13 mouse cellular contexts compared by ENCODE assay signal in genomic region chr16:93019800-93020555, GRCm38 (mm10).
"Had no signal": no experiment of that assay in that cellular context is flagged by ENCODE, and none has a peak within 500 bp of the region (broad histone marks: within the 10 kb centered on the region; RNA-seq: fewer than 3 reads in every experiment).

No protein-coding gene starts in this region.

- ATAC-seq: liver, embryonic 12.5 days; midbrain, embryonic 16.5 days had no signal

- H3K9ac ChIP-seq: limb, embryonic 15.5 days; liver, embryonic 12.5 days; lung, embryonic 14.5 days; midbrain, embryonic 12.5 days; neural tube, embryonic 13.5 days had no signal

- H3K4me3 ChIP-seq: limb, embryonic 15.5 days; liver, embryonic 12.5 days; midbrain, embryonic 12.5 days; neural tube, embryonic 13.5 days had no signal

- DNase-seq: kidney, adult 2 months; kidney, postnatal 4 days; lung, embryonic 14.5 days; lung, postnatal 10 days; lung, postnatal 4 days; right cerebral cortex, postnatal 14 days had no signal

- H3K27ac ChIP-seq: kidney, postnatal 0 days; limb, embryonic 15.5 days; liver, embryonic 12.5 days; midbrain, embryonic 12.5 days; neural tube, embryonic 13.5 days; stomach, postnatal 0 days had no signal

- H3K4me1 ChIP-seq: liver, embryonic 12.5 days; midbrain, embryonic 12.5 days; neural tube, embryonic 13.5 days had no signal

- H3K36me3 ChIP-seq: limb, embryonic 15.5 days; liver, embryonic 12.5 days; midbrain, embryonic 12.5 days; neural tube, embryonic 13.5 days had no signal

- H3K9me3 ChIP-seq: limb, embryonic 15.5 days; liver, embryonic 12.5 days; midbrain, embryonic 12.5 days; neural tube, embryonic 13.5 days had no signal
